Mouse (Mus musculus) thymus, postnatal 4 days (tissue): ENCODE results near the gene Utrn.

ENCODE experiments used
- DNase-seq: peaks from one replicate; pipeline ENCODE4 v3.0.0; 2021

Utrn gene

DNA sequence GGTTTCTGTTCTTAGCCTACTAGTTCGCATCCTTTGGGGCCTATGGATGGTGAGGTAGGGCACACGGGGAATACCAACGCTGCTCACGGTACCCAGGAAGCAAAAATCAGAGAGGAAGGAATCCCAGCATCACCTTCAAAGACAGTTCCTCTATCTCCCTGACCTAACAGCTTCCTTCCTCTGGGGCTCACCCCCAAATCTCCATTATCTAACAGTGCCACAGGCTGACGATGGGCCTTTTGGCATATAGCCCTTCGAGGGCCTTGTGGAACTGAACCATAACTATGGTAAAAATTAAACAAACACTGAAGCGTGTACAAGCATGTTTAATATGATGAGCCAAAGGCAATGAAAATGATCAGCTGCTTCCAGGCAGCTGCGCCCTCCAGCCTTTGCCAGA, 37.0 kb downstream of the Utrn start:
- no peak for DNase-seq

DNA sequence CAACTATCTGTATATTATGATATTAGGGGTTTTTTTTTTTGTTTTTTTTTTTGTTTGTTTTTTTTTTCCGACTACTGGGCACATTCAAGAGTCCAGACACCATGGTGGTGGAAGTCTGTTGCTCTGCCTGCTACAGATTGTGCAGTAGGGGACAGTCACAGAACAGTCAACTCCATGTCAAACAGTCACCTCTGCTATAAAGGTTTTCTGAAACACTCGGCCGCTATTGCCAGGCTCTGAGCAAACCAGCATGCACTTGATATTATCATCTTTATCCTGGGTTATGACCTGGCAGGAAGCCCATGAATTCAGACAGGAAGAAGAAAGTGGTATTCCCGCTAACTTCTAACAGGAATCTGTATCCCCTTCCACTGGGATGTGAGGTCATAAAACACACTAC, 41.4 kb downstream of the Utrn start:
- no peak for DNase-seq

DNA sequence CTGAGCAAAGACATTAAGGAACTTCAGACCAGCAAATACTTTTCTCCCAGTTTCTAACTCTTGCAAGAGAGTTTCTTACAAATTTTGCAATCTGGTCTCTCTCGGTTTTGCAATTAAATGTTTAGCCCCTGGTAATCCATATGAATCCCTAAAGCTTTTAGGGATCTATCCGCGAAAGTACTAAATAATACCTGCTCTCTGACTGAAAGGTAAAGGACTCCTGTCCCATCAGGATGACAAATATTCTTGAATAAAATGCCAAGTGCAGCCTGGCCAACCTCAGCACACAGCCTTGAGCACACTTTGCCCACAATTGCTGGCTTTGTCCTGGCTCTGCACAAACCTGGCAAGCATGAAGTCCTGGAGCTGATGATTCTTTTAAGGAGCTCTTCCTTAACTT, 41.9 kb downstream of the Utrn start:
- no peak for DNase-seq

DNA sequence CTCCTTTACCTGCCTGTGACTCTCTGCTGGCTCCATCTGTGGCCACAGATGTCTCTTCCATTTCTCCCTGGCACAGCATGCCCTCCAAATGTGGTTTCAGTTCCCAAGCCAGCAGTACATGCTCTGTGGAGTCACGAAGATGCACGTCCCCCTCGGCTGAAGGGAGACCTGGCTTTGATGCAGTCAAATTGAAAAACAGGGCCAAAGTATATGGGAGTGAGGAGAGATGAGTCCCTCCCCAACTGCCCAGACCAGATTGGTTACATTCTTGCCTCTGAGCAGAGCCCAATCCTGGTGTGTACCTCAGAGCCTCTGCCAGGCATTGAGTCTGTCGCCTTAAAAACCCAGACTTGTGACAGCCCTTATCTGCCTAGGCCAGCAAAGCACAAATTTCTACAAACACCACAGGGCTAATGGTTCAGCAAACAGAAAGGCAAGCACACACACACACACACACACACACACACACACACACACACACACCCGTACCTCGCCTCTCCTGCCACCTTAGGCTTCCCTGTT, 42.3 kb downstream of the Utrn start:
- DNase-seq, result no peak

DNA sequence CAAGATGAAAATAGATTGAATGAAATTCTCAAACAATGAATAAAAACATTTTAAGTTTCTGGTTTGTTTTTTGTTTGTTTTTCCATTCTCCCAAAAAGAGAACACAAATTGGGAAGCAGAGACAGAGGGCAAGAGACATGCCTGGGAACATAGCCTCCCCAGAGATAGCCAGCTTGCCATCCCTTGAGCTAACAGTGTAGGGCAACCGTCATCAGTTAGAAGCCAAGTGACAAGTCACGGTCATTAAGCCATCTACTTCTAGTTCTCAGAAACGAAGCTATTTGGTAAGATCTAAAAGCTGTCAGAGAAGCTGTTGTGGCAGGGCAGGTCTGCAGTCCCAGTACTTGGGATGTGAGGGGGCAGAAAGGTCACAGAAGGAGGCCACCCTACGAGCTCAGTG, 44.8 kb downstream of the Utrn start:
- DNase-seq, result no peak

DNA sequence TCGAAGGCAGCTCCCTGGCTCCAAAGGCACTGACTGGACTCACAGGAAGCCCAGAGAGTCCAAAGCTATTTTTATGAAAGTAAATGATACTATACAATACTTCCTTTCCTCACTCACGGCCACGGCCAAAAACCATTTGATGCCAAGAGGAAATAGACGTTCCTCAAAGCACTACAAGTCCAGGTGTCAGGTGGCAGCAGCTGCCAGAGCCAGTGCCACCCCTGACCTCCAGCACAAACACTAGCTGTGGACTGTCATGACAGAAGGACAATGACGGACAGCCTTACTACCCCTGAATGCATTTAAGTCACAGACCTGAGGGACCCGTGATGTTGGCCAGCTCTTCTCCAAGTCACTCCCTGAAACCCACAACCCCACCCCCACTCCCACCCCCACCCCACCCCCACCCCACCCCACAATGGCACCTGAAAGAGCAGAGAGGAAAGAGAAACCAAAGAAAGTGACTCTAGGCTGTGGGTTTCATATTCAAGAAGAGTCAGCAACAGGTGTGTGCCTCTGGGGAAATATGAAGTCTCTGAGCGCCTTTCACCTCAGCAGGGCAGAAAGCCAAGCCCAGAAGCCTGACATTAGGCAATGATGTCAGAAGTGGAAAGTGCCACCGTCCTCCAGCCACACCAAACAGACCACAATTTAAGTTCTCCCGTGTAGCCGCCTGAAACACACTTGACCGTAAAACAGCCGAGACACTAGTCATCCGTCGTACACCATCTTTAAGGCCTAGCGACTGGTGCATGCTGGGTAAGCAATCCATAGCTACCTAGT, 45.5 kb downstream of the Utrn start:
- DNase-seq, result peak; percentile 50

DNA sequence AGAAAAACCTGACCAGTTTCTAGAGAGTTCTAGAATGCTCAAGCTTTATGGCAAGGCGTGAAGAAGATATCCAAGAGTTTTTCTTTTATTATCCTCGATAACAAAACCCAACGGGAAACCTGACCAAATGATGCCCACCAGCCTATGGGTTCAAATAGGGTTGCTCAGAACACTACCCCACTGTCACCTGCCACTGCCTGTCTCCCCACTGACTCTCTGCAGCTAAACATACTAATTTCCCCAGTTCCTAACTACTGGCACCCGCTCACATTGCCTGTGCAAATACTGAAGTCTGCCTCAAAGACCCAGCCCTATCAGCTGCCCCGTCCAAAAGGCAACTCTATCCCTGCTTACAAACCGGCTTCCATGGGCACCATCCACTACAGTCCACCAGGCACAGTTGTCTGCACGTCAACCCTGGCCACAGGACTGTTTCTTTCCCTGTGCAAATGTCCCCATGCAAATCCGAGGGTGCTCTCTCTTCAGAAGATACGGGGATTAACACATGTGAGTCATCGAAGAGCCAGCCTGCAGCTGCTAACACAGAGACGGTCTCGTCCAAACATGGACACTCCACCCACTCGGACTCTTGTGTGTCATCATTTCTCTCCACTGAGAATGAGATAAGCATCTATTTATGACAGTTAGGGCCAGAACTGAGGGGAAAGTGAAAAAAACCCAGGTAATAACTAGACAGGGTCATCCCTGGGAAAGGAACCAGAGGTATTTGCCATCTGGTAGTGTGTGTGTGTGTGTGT, 48.0 kb downstream of the Utrn start:
- DNase-seq, result no peak

DNA sequence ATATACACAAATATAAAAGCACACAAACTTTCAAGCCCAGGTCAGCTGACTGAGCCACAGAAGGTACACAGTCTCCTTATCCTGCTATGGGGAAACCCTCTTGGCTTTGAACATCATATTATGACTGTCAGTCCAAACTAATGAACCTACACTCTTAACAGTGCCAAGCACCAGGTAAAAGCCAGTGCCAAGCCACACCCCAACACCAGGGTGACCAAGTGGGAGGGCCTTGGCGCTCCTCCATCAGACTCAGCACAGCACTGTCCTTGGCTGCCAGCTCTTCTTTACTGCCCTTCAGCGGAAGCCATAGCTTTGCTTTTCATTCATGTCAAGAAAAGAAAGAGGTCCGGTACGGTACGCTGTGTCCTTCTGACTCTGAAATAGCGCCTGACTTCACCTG, 51.8 kb downstream of the Utrn start:
- no peak for DNase-seq

DNA sequence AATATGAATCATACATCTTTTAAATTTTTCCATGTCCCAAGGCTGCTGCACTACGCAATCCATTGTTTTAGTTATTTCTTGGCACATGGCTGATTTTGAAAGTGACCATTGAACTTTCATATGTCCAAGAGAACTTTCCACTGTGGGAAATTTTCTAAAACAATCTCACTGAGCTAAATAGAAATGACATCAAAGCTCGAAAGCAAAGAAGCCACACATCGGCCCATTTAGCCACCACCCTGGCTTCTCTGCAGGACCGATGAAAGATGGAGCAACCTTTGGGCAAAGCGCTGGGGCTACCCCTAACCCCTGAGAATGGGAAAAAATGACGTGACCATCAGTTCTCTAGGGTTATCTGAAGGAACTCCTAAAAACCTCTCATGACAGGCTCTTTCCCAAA, 52.6 kb downstream of the Utrn start:
- DNase-seq, result no peak

DNA sequence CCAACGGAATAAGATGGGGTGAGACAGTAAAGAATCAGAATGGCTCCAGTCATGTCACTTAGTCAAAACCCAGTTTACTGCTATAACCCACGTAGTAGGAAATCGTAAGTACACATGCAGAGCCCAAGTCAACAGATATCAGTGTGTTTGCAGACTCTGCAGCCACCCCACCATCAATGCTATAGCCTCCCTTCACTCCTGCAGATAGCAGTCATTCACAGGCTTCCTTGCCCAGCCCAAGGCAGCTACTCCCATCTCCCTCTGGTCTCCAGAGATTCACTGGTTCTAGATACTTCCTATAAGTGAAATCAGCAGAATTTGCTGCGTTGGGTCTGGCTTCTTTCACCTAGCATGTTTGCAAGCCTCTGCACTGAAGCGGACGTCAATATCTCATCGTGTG, 54.8 kb downstream of the Utrn start:
- DNase-seq, result no peak

DNA sequence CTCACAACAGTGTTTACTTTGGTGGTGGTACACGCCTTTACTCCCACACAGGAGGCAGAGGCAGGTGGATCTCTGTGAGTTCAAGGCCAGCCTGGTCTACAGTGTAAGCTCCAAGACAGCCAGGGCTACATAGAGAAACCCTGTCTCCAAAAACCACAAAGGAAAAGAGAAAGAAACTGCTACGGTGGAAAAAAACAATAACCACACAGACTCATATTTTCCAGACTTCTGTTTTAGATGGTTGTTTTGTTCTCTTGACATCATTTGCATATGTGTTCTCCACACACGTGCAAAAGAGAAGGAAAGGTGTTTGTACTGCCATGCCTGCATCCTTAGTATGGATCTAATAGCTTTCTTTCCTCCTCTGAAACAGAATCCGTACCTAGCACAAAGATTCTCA, 55.3 kb downstream of the Utrn start:
- no peak for DNase-seq

DNA sequence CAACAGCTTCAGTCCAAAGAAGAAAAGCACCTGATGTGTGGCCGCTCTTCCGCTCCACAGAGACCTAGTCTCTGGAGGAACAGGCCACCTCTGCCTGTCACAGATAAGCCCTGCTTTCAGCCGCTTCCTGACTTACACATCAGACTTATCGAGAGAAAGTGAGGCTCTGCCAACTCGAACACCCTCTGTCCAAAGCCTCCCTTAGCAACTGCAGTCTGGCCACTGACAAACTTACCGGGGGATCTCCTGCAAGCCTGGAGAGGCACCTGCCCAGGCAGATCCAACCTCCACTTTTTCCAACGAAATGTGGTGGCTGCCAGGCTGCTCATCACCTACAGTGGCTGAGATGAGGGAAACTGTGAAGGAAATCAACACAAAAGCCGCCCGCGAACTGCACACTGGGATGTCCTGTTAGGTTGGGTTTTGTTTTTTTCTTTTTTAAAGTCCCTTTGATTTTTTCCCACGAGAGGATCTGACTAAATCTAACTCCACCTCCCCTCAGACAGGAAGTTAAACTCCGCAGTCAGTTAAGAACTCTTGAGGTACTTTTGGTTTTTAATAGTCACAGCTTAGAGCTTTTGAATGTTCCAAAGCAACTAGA, 55.9 kb downstream of the Utrn start:
- DNase-seq, result peak; percentile 75

DNA sequence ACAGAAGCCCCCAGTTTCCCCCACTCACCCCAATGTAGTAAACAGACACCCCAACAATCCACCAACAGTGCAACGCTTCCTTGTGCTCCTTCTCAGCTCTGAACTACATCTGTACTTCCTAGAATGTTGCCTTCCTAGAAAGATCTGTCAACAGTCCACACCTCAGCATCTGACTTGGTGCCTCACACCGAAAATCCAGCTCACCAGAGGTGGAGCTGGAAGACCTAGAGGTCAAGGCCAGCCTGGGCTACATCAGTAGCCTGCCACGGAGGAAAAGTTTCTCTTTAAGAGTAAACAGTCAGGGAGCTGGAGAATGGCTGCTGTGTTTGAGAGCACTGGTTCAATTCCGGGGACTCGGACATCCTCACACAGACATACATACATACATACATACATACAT, 56.5 kb downstream of the Utrn start:
- DNase-seq, result peak; percentile 22

DNA sequence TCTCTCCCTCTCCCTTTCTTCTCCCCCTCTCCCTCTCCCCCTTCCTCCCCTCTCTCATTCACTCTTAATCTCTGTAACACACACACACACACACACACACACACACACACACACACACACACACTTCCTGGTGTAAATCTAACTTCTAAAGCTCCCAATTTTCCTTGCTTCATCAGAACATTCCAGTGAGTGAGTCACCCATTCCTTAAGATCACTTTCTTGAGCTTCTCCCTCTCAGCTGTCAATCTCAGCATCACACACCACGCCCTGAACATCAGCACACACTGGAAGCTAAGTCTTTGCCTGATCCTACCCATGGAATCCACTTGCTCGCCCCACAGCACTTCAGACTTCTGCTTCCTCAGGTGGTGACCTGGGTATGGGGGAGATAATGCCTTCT, 58.3 kb downstream of the Utrn start:
- no peak for DNase-seq

DNA sequence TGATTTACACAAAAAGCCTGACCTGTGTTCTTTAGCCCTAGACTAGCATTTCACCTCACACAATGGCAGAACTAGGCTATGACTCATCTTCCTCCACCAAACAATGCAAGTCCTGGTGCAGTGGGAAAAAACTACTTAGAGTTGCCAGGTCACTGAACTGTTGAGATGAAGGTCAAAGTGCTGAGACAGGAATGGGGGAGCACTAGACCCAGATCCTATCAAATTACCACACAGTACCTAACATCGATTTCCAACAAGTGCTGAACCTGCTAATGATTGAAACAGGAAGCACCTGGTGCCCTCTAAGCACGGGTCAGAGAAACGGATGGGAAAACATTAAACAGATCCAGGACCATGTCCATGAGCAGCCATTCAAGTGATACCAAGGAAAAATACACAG, 59.5 kb downstream of the Utrn start:
- DNase-seq, result no peak

DNA sequence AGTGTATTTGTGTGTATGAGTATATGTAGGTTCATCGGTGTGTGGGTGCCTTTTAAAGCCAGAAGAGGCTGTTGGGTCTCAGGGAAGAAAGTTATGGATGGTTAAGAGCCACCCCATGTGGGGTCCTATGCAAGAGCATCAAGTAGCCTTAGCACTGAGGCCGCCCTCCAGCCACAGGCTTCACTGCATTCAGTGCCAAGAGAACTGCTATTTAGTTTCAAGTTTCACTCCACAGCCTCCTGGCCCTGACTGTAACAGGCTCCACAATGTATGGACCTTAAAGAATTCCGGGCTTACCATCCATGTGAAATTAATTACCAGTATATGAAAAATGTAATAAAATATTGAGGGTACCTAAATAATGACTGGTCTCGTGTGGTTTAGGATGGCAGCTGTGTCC, 60.7 kb downstream of the Utrn start:
- no peak for DNase-seq

DNA sequence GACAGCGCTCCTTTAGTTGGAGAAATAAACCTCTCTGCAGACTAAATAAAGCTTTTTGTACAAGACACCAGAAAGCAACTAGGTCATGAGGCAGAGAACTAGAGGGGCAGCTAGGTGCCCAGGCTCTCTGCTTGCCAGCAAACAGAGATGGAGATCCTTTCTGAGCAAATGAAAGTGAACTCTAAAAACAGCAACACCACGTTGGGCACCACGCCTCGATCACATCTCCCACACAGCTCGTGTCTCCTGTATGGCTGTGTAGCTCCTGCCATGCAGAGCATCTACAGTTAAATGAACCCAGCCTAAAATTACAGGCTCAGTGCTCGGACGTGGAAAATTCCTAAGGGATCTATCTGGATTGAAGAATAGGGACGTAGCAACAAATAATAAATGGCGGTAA, 61.5 kb downstream of the Utrn start:
- DNase-seq, result no peak

DNA sequence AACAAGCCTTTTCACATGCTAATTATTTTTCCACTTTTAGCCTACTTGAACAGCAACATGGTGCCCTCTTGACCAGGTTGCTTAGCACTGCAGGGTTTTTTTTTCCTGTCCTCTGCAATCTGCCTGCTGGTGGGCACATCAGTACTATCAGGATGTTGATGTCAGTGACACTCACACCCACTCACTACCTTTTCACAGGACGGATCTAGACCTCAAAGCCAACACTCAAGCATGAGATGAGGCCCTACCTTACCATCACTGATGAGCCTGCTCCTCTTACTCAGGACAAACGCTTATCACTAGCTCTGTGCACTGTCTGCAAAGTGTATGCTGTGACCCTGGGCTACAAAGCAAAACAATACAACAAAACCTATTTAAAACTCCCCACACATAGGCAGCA, 63.3 kb downstream of the Utrn start:
- no peak for DNase-seq

DNA sequence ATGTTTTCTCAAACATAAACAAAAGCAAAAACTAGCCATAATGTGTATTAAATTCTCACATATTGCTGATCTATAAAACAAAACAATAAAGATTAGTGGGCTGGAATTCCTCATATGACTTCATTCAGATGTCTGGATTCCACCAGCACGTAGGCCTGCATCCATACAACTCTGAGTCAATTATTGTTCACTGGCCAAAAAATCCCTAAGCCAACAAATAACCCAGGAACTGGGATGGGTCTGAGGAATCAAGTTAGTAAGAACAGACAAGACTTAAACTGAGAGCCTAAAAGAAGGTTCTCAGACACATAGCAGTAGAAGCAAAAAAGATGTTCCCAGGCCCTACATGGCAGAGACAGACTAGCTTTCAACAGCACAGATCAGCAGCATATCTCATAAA, 65.2 kb downstream of the Utrn start:
- no peak for DNase-seq

DNA sequence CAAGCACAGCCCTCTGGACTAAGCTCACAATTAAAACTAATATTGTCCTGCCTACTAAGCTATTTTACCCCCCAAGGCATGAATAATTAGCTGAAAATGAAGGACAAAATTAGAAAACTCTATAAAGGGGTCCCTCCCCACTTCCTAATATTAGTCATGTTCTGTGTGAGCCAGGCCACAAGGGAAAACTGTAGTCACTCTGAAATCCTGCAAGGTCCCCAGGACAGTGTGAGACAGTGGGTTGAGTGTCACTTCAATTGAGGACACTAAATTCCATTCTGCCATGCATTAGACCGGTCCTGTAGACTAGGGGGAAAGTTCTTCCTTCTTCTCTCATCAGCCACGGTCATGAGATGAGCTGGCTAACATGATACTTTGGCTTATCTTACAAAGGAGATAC, 69.7 kb downstream of the Utrn start:
- no peak for DNase-seq

DNA sequence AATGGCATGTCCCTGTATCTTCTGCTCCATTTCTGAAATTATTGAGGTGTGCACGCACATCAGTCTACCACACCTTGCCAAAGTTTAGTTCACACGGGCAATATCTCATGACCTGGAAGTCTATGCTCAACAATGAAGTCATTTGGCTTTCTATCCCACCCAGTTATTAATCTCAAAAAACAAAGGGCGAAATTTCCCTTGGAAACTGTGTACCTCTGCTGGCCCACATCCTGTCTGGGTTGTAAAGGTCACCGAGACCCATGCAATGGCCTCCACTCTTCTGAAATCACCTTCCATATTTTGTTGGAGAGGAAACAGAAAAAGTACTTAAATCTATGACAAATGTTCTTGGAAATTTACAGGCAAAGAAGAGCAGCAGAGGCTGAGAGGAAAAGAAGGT, 70.9 kb downstream of the Utrn start:
- no peak for DNase-seq

DNA sequence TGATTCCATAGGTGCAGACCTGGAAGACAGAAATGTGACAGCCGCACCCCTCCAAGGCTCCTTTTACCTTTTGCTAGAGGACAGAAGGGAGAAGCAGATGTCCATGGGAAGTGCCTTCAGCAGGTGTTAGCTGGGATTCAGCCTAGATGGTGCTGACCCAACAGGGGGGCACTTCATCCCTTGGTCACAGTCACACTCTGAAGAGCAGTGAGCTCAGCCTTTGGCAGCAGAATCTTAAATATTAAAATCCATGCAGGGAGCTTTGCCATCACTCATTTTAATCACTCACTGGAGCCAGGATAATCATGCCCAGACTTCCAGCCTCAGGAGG, 72.7 kb downstream of the Utrn start:
- no peak for DNase-seq

DNA sequence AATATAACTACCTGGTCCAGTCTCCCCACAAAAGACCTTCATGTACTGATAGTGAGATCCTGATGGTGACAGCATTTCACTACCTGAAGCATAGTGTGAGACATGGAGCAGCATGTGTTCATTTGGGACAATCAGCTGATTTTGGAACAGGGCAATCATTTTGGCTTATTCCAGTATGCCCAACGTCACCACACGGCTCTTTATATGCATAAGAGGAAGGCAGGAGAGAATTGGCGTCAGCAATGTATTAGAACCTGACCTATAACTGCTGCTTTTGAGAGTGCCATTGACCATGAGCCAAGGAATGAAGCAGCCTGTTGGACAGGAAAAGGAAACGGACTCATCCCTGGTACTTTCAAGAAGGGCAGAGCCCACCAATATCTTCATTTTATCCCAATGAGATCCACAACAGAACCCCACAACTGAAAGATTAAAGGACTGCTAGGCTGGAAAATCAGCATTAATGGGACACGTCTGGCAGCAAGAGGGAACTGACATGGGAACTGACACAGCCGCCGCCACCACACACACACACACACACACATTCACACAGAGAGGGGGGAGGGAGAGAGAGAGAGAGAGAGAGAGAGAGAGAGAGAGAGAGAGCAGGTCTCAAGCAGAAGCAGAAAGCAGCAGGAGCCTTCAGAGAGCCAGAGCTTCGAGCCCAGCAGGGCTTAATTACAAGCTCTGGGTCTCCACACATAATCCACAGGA, 73.2 kb downstream of the Utrn start:
- DNase-seq, result no peak

DNA sequence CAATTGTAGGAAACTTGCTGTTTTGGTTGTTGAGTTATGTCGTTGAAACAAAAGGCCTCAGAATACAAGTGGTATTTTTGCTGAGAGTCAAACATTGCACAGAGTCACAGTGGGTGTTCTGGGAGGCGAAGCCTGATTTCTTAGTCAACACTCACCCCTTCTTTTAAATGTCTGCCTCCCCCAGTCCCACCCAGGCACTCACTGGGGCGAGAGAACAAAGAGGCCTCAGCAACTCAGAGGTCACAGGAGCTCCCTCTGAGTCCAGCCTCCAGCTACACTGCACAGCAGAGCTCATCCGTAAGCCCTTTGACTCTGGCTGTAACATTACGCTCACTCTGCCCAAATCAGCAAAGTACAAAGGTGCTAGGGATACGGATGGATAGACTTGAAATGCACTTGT, 77.1 kb downstream of the Utrn start:
- DNase-seq, result no peak
